Mouse (Mus musculus) hindbrain, embryonic 14.5 days (tissue): ENCODE data around the gene Ankrd13b. TPM values are rescaled to one million over a fixed set of nuclear protein-coding genes. Genes with fewer than 3 reads are reported as not detected.

Experiments used
- ATAC-seq: fragments of 200-750 bp; cut with Nextera tagmentation; 2 replicates; pipeline ENCODE4 v1.8.0; 2017; ENCODE audit warnings: moderate number of reproducible peaks, mild to moderate bottlenecking, moderate TSS enrichment, moderate library complexity; ENCODE audit not compliant: low FRiP score
- DNase-seq: peaks from one replicate; pipeline ENCODE4 v3.0.0-alpha.2; 2015; ENCODE audit warnings: low spot score
- H3K27ac ChIP-seq: fragments of 300-500 bp; sonication (generic); 2 replicates; pipeline ENCODE4 v1.5.1; 2014; ENCODE audit warnings: mild to moderate bottlenecking, moderate library complexity
- H3K27me3 ChIP-seq: fragments of 300-500 bp; sonication (generic); 2 replicates; pipeline ENCODE4 v1.6.1; 2014; ENCODE audit warnings: mild to moderate bottlenecking, low read length, mixed read lengths; ENCODE audit not compliant: control insufficient read depth, insufficient read depth
- H3K36me3 ChIP-seq: fragments of 300-500 bp; sonication (generic); replicated peaks from 2 replicates; pipeline ENCODE4 v1.6.1; 2014; ENCODE audit not compliant: control insufficient read depth, insufficient read depth
- H3K4me1 ChIP-seq: fragments of 300-500 bp; sonication (generic); replicated peaks from 2 replicates; pipeline ENCODE4 v1.6.1; 2014; ENCODE audit warnings: antibody characterized with exemption, low read length, mixed read lengths; ENCODE audit not compliant: control insufficient read depth, insufficient read depth
- H3K4me2 ChIP-seq: fragments of 300-500 bp; sonication (generic); replicated peaks from 2 replicates; pipeline ENCODE4 v1.6.1; 2014; ENCODE audit warnings: mild to moderate bottlenecking, moderate library complexity
- H3K4me3 ChIP-seq: fragments of 300-500 bp; sonication (generic); replicated peaks from 2 replicates; pipeline ENCODE4 v1.5.1; 2014; ENCODE audit warnings: mild to moderate bottlenecking, low read length
- H3K9ac ChIP-seq: fragments of 300-500 bp; sonication (generic); 2 replicates; pipeline ENCODE4 v1.6.1; 2014
- H3K9me3 ChIP-seq: fragments of 300-500 bp; sonication (generic); 2 replicates; pipeline ENCODE4 v1.6.1; 2016; ENCODE audit warnings: low read length; ENCODE audit not compliant: control insufficient read depth
- WGBS: fragments of 180-500 bp; shearing (Covaris S2); extraction: QIAGEN DNeasy Blood & Tissue Kit; methylation state at CpG from one replicate; pipeline ENCODE4 v1.1.7; 2014; 5-methylcytosine and 5-hydroxymethylcytosine counted together
- polyA plus RNA-seq: library from polyadenylated mRNA; unstranded; fragments of >200 nt; fragmentation: Nextera tagmentation; extraction: Ambion mirVana; gene quantifications from 2 replicates; pipeline ENCODE4 v1.2.1, GENCODE M21; 2014

Gene Ankrd13b
- polyA plus RNA-seq, 1 experiment from 2014 or later = 44.5 TPM

- 92% methylated on average over 4 of the region's 4 CpGs for WGBS
- H3K4me3 ChIP-seq = no peak overlapping the region
- peaks cover 78% of the 10 kb centered on the region for H3K36me3 ChIP-seq
- H3K9me3 ChIP-seq = no peaks in the 10 kb centered on the region
- no peak overlapping the region for H3K27ac ChIP-seq
- H3K27me3 ChIP-seq = no peaks in the 10 kb centered on the region
- no peak overlapping the region for H3K9ac ChIP-seq
- no peak for DNase-seq
- no peak for ATAC-seq
- H3K4me1 ChIP-seq = peaks cover 18% of the 10 kb centered on the region; the same call in 1 of the 2 replicates
- H3K4me2 ChIP-seq = no peak overlapping the region
Observed at GRCm38 (mm10) chr11:77501971-77502370, 12.5 kb upstream of the Ankrd13b start.

GRCm38 (mm10) chr11:77501392-77501791, 11.9 kb upstream of the Ankrd13b start:
- ATAC-seq = no peak
- H3K27ac ChIP-seq = no peak overlapping the region

GRCm38 (mm10) chr11:77500361-77501325, 11.2 kb upstream of the Ankrd13b start:
- peaks cover 65% of the 10 kb centered on the region for H3K36me3 ChIP-seq
- no peak overlapping the region for H3K27ac ChIP-seq
- H3K27me3 ChIP-seq = no peaks in the 10 kb centered on the region
- 70% methylated on average over 17 of the region's 17 CpGs for WGBS
- ATAC-seq (no peak), DNase-seq (no peak)
- H3K4me2 ChIP-seq = no peak overlapping the region
- no peaks in the 10 kb centered on the region for H3K9me3 ChIP-seq
- no peak overlapping the region for H3K4me3 ChIP-seq
- 0 out of 2 replicates have a peak overlapping the region, but pooled peaks have one; percentile 28 for H3K9ac ChIP-seq
- H3K4me1 ChIP-seq = peaks cover 21% of the 10 kb centered on the region; the same call in 1 of the 2 replicates

More at GRCm38 (mm10) chr11:77501392-77501791, 11.9 kb upstream of the Ankrd13b start:
- Histone ChIP-seq H3K36me3 (peaks cover 72% of the 10 kb centered on the region), H3K4me2 (no peak overlapping the region), H3K27me3 (no peaks in the 10 kb centered on the region), H3K9me3 (no peaks in the 10 kb centered on the region), H3K4me1 (peaks cover 18% of the 10 kb centered on the region; the same call in 1 of the 2 replicates), H3K9ac (0 out of 2 replicates have a peak overlapping the region, but pooled peaks have one; percentile 28), H3K4me3 (no peak overlapping the region)
- peak; percentile 82 for DNase-seq
- 21% methylated on average over 5 of the region's 5 CpGs for WGBS

- no peak overlapping the region for H3K4me3 ChIP-seq
- H3K4me2 ChIP-seq = no peak overlapping the region
- H3K4me1 ChIP-seq = peaks cover 33% of the 10 kb centered on the region
- 82% methylated on average over 7 of the region's 7 CpGs for WGBS
- H3K27ac ChIP-seq = no peak overlapping the region
- ATAC-seq (no peak), DNase-seq (no peak)
- H3K27me3 ChIP-seq = no peaks in the 10 kb centered on the region
- no peaks in the 10 kb centered on the region for H3K9me3 ChIP-seq
- H3K9ac ChIP-seq = no peak overlapping the region
- peaks cover 52% of the 10 kb centered on the region for H3K36me3 ChIP-seq
Observed at GRCm38 (mm10) chr11:77499354-77499753, 9.9 kb upstream of the Ankrd13b start.

GRCm38 (mm10) chr11:77498261-77499139, 9.0 kb upstream of the Ankrd13b start:
- Histone ChIP-seq H3K4me1 (peaks cover 38% of the 10 kb centered on the region), H3K4me3 (no peak overlapping the region), H3K9me3 (no peaks in the 10 kb centered on the region), H3K27me3 (no peaks in the 10 kb centered on the region), H3K27ac (peak overlapping the region; percentile 35; the same call in 1 of the 2 replicates), H3K36me3 (peaks cover 43% of the 10 kb centered on the region), H3K4me2 (no peak overlapping the region), H3K9ac (0 out of 2 replicates have a peak overlapping the region, but pooled peaks have one; percentile 28)
- WGBS = 68% methylated on average over 12 of the region's 12 CpGs
- ATAC-seq (no peak), DNase-seq (no peak)

GRCm38 (mm10) chr11:77497851-77498250, 8.4 kb upstream of the Ankrd13b start:
- Histone ChIP-seq H3K27ac (0 out of 2 replicates have a peak overlapping the region, but pooled peaks have one; percentile 36), H3K9ac (0 out of 2 replicates have a peak overlapping the region, but pooled peaks have one; percentile 28), H3K9me3 (no peaks in the 10 kb centered on the region), H3K27me3 (no peaks in the 10 kb centered on the region), H3K4me2 (no peak overlapping the region), H3K36me3 (peaks cover 37% of the 10 kb centered on the region), H3K4me3 (no peak overlapping the region), H3K4me1 (peaks cover 38% of the 10 kb centered on the region)
- ATAC-seq (no peak), DNase-seq (no peak)
- 22% methylated on average over 4 of the region's 4 CpGs for WGBS

GRCm38 (mm10) chr11:77497341-77497756, 7.9 kb upstream of the Ankrd13b start:
- H3K9ac ChIP-seq = no peak overlapping the region
- peaks cover 42% of the 10 kb centered on the region for H3K4me1 ChIP-seq
- H3K4me3 ChIP-seq = no peak overlapping the region
- no peak for ATAC-seq
- no peak for DNase-seq
- WGBS = 21% methylated on average over 6 of the region's 6 CpGs
- no peaks in the 10 kb centered on the region for H3K9me3 ChIP-seq
- H3K4me2 ChIP-seq = no peak overlapping the region
- H3K27me3 ChIP-seq = no peaks in the 10 kb centered on the region
- H3K36me3 ChIP-seq = peaks cover 32% of the 10 kb centered on the region
- 0 out of 2 replicates have a peak overlapping the region, but pooled peaks have one; percentile 36 for H3K27ac ChIP-seq

- Histone ChIP-seq H3K4me2 (peak overlapping the region; percentile 88; the same call in 1 of the 2 replicates), H3K27ac (no peak overlapping the region), H3K9ac (0 out of 2 replicates have a peak overlapping the region, but pooled peaks have one; percentile 93), H3K4me1 (peaks cover 53% of the 10 kb centered on the region), H3K27me3 (no peaks in the 10 kb centered on the region), H3K4me3 (no peak overlapping the region), H3K36me3 (peaks cover 17% of the 10 kb centered on the region), H3K9me3 (no peaks in the 10 kb centered on the region)
- DNase-seq (no peak), ATAC-seq (no peak)
Observed at GRCm38 (mm10) chr11:77495507-77495906, 6.0 kb upstream of the Ankrd13b start.
